Mouse (Mus musculus) ES-E14 (cell line): Measurements from ENCODE around the gene Tnfrsf23. TPM values are rescaled to one million over a fixed set of nuclear protein-coding genes. Genes with fewer than 3 reads are reported as not detected.

ENCODE experiments used
- DNase-seq: peaks from one replicate; pipeline ENCODE4 v3.0.0-alpha.2; 2013; ENCODE audit warnings: low read depth, low spot score
- H3K27ac ChIP-seq: 2 replicates; pipeline ENCODE4 v1.5.1; 2012; ENCODE audit warnings: low read depth, mild to moderate bottlenecking, low read length, moderate library complexity, mixed read lengths; ENCODE audit not compliant: poor library complexity, insufficient read depth, severe bottlenecking
- H3K36me3 ChIP-seq: 2 replicates; pipeline ENCODE4 v1.6.1; 2012; ENCODE audit warnings: mild to moderate bottlenecking, low read length, moderate library complexity, mixed read lengths; ENCODE audit not compliant: control insufficient read depth, poor library complexity, insufficient read depth, severe bottlenecking
- H3K4me1 ChIP-seq, 2 experiments: fragments of 150-350 bp in 1 of 2; sonication (generic) in 1 of 2; 2 replicates each; pipeline ENCODE4 v1.6.1; 2012; ENCODE audit warnings: low read length in 2 of 2, mild to moderate bottlenecking in 1 of 2, mixed read lengths in 1 of 2; ENCODE audit not compliant: control insufficient read depth in 2 of 2, insufficient read depth in 2 of 2, poor library complexity in 1 of 2
- H3K4me3 ChIP-seq, 2 experiments: fragments of 150-350 bp in 1 of 2; sonication (generic) in 1 of 2; 2 replicates each; pipeline ENCODE4 v1.5.1; 2012; ENCODE audit warnings: low read length in 2 of 2, low read depth in 1 of 2, mild to moderate bottlenecking in 1 of 2, mixed read lengths in 1 of 2; ENCODE audit not compliant: insufficient read depth in 1 of 2, poor library complexity in 1 of 2, severe bottlenecking in 1 of 2
- H3K9ac ChIP-seq: 2 replicates; pipeline ENCODE4 v1.6.1; 2012; ENCODE audit warnings: low read depth, mild to moderate bottlenecking, low read length, mixed read lengths; ENCODE audit not compliant: poor library complexity, insufficient read depth, severe bottlenecking
- H3K9me3 ChIP-seq: fragments of 150-350 bp; sonication (generic); 2 replicates; pipeline ENCODE4 v1.6.1; 2012; ENCODE audit warnings: low read depth, mild to moderate bottlenecking, low read length; ENCODE audit not compliant: control insufficient read depth, insufficient read depth
- CHD2 ChIP-seq: IDR thresholded peaks from 2 replicates; pipeline ENCODE4 v1.6.1; 2014; ENCODE audit warnings: mild to moderate bottlenecking, low read depth, low read length, inconsistent platforms
- HCFC1 ChIP-seq: IDR thresholded peaks from 2 replicates; pipeline ENCODE4 v1.6.1; 2012; ENCODE audit warnings: low read length, inconsistent platforms, borderline replicate concordance; ENCODE audit not compliant: insufficient read depth
- MAFK ChIP-seq: IDR thresholded peaks from 2 replicates; pipeline ENCODE4 v1.6.1; 2014; ENCODE audit warnings: mild to moderate bottlenecking, low read depth, low read length, inconsistent platforms; ENCODE audit not compliant: insufficient read depth
- ZC3H11A ChIP-seq: IDR thresholded peaks from 2 replicates; pipeline ENCODE4 v1.6.1; 2012; ENCODE audit warnings: low read depth, mild to moderate bottlenecking, inconsistent platforms, low read length, borderline replicate concordance
- ZNF384 ChIP-seq: IDR thresholded peaks from 2 replicates; pipeline ENCODE4 v1.6.1; 2012; ENCODE audit warnings: low read depth, low read length, inconsistent platforms
- in situ Hi-C, 2 experiments: fragments of 600-800 bp; cut with MboI; formaldehyde crosslinking; loops; one replicate each; pipeline ENCODE4 v1.15.1; 2025; ENCODE audit warnings: low sequenced_read_pairs in 2 of 2, inconsistent platforms in 1 of 2; ENCODE audit not compliant: unreplicated experiment in 2 of 2
- total RNA-seq: library from RNA; depleted of rRNA; stranded (reverse); fragments of 300-350 nt; gene quantifications from 2 replicates; pipeline ENCODE4 v1.2.3, GENCODE M21; 2012

Gene Tnfrsf23
- total RNA-seq, 1 experiment = 3.0 TPM

GRCm38 (mm10) chr7:143712023-143712422 lies 26.4 kb upstream of the Tnfrsf23 start:
- in situ Hi-C loops = no loop called here
- TF ChIP-seq ZC3H11A (no peak), HCFC1 (no peak), MAFK (no peak), ZNF384 (no peak), CHD2 (no peak)
- no peaks in the 10 kb centered on the region for H3K4me1 ChIP-seq
- H3K9ac ChIP-seq = no peak overlapping the region
- H3K9me3 ChIP-seq = no peaks in the 10 kb centered on the region
- DNase-seq = no peak
- no peak overlapping the region for H3K4me3 ChIP-seq
- H3K36me3 ChIP-seq = no peaks in the 10 kb centered on the region
- no peak overlapping the region for H3K27ac ChIP-seq

- Histone ChIP-seq H3K27ac (no peak overlapping the region), H3K9me3 (no peaks in the 10 kb centered on the region), H3K4me3 (no peak overlapping the region), H3K36me3 (no peaks in the 10 kb centered on the region), H3K9ac (no peak overlapping the region), H3K4me1 (no peaks in the 10 kb centered on the region)
- in situ Hi-C loops = no loop called here
- TF ChIP-seq HCFC1 = no peak
- no peak for TF ChIP-seq CHD2
- DNase-seq = no peak
Observed at GRCm38 (mm10) chr7:143711381-143711780, 25.7 kb upstream of the Tnfrsf23 start.

DNA sequence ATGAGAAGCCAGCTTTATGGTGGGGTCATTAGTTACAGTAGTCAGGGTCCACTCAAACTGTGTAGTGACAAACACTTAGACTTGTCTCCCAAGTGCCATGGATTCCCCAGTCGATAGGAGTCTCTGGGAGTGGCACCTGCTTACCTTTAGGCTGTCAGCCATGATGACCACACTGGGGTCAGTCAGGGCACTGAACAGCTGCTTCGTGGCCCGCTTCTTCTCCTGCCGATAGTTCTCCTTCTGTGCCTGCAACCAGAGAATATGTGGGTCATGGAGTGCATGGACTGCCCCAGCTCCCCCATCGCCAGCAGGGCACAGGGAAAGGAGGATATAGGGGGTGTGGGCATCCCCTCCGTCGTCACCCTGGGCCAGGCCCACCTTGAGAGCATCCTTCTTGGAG lies 23.7 kb upstream of the Tnfrsf23 start:
- Histone ChIP-seq H3K4me1 (no peaks in the 10 kb centered on the region), H3K36me3 (no peaks in the 10 kb centered on the region), H3K27ac (no peak overlapping the region), H3K9me3 (no peaks in the 10 kb centered on the region), H3K4me3 (no peak overlapping the region), H3K9ac (no peak overlapping the region)
- TF ChIP-seq HCFC1 (no peak), MAFK (no peak), ZNF384 (no peak), ZC3H11A (no peak), CHD2 (no peak)
- in situ Hi-C loops = loop anchor here (5.0 to 10.0 kb wide), 2 partner anchors 43 to 55 kb away; partner anchors contain the start of gene Mrgprg (in 1 of the 2)
- DNase-seq = no peak

- Histone ChIP-seq H3K4me1 (no peaks in the 10 kb centered on the region), H3K9ac (no peak overlapping the region), H3K9me3 (no peaks in the 10 kb centered on the region), H3K4me3 (no peak overlapping the region), H3K27ac (no peak overlapping the region), H3K36me3 (no peaks in the 10 kb centered on the region)
- TF ChIP-seq ZC3H11A (peak; percentile 100), ZNF384 (0 out of 2 replicates have a peak, but pooled peaks have one; percentile 10), HCFC1 (no peak), CHD2 (no peak), MAFK (no peak)
- DNase-seq = peak; percentile 95
- in situ Hi-C loops = loop anchor here (5.0 to 10.0 kb wide), 2 partner anchors 45 to 58 kb away; partner anchors contain the start of gene Mrgprg (in 1 of the 2)
Observed at GRCm38 (mm10) chr7:143706697-143707438, 21.2 kb upstream of the Tnfrsf23 start.

GRCm38 (mm10) chr7:143696140-143696539 lies 10.5 kb upstream of the Tnfrsf23 start:
- no peak overlapping the region for H3K27ac ChIP-seq
- H3K36me3 ChIP-seq = no peaks in the 10 kb centered on the region
- no peak overlapping the region for H3K9ac ChIP-seq
- H3K9me3 ChIP-seq = no peaks in the 10 kb centered on the region
- no peak overlapping the region for H3K4me3 ChIP-seq
- TF ChIP-seq HCFC1 = no peak
- TF ChIP-seq MAFK = no peak
- no peak for TF ChIP-seq ZNF384
- TF ChIP-seq ZC3H11A = peak; percentile 96
- no peaks in the 10 kb centered on the region for H3K4me1 ChIP-seq
- DNase-seq = peak; percentile 69
- in situ Hi-C loops = loop anchor here in 1 of 2 experiments (10.0 kb wide), 1 partner anchor 91 kb away; the partner anchor contains the start of gene Cars
